Mouse (Mus musculus) common myeloid progenitor, adult 5-6 weeks (primary cell): ENCODE data around the gene Olfr194. TPM values are rescaled to one million over a fixed set of nuclear protein-coding genes. Genes with fewer than 3 reads are reported as not detected.
"Not testable (repeated sequence)": the region's sequence is repeated elsewhere in the genome, so short reads cannot be mapped to it uniquely, and the experiment has no call there.

Source experiments
- ATAC-seq: replicated peaks from 2 replicates; pipeline ENCODE4 v1.8.0; 2016; ENCODE audit warnings: low read depth, mild to moderate bottlenecking, moderate TSS enrichment, inconsistent platforms; ENCODE audit not compliant: poor library complexity, severe bottlenecking
- total RNA-seq: library from RNA; stranded (forward); fragments of 200-1000, 187-1606 nt; gene quantifications from 2 replicates; pipeline ENCODE4 v1.2.3, GENCODE M21; 2017

Gene Olfr194
- total RNA-seq: not detected in 2 replicates

- no peak for ATAC-seq
These were observed at the start of gene Olfr194 for GRCm38 (mm10) chr16:59120969-59121368. TSS of gene Olfr194 (minus strand) at chr16:59121069.

- no peak for ATAC-seq
These were observed 49.5 kb upstream of the Olfr194 start, which contains the start of gene Olfr196 for GRCm38 (mm10) chr16:59170354-59170753. TSS of gene Olfr196 (minus strand) at chr16:59170454.

GRCm38 (mm10) chr16:59151996-59152395 lies 31.1 kb upstream of the Olfr194 start:
- no peak for ATAC-seq

- ATAC-seq: no peak
These were observed 25.9 kb upstream of the Olfr194 start, which contains the start of gene Olfr195 for GRCm38 (mm10) chr16:59146746-59147145. TSS of gene Olfr195 (plus strand) at chr16:59147046.

GRCm38 (mm10) chr16:59141105-59141504 lies 20.2 kb upstream of the Olfr194 start:
- ATAC-seq: no peak

GRCm38 (mm10) chr16:59130740-59131139 lies 9.9 kb upstream of the Olfr194 start:
- ATAC-seq: no peak

- ATAC-seq: no peak
These were observed 9.1 kb downstream of the Olfr194 start, which contains the start of gene Olfr193 for GRCm38 (mm10) chr16:59111781-59112180. TSS of gene Olfr193 (minus strand) at chr16:59111881.

GRCm38 (mm10) chr16:59108522-59108921 lies 12.3 kb downstream of the Olfr194 start:
- not testable (repeated sequence) for ATAC-seq

GRCm38 (mm10) chr16:59105312-59105711 lies 15.6 kb downstream of the Olfr194 start:
- ATAC-seq: no peak

- not testable (repeated sequence) for ATAC-seq
These were observed 31.1 kb downstream of the Olfr194 start, which contains the start of gene Olfr191 for GRCm38 (mm10) chr16:59089722-59090121. TSS of gene Olfr191 (minus strand) at chr16:59089822.

- ATAC-seq: not testable (repeated sequence)
These were observed 39.8 kb downstream of the Olfr194 start for GRCm38 (mm10) chr16:59081113-59081512.

GRCm38 (mm10) chr16:59077905-59078304 lies 43.0 kb downstream of the Olfr194 start, which contains the start of gene Olfr190:
TSS of gene Olfr190 (minus strand) at chr16:59078005.
- no peak for ATAC-seq

GRCm38 (mm10) chr16:59073520-59073919 lies 47.3 kb downstream of the Olfr194 start:
- ATAC-seq: no peak

- ATAC-seq: no peak
These were observed 49.1 kb downstream of the Olfr194 start for GRCm38 (mm10) chr16:59071755-59072154.

Other genes starting within 250 kb of the Olfr194 start
- not detected in 2 replicates for gene Olfr177, start 246.3 kb downstream of the Olfr194 start, total RNA-seq
- gene Olfr178, start 229.0 kb downstream of the Olfr194 start, total RNA-seq: not detected in 2 replicates
- not detected in 2 replicates for gene Olfr181, start 192.3 kb downstream of the Olfr194 start, total RNA-seq
- not detected in 2 replicates for gene Olfr180, start 191.7 kb downstream of the Olfr194 start, total RNA-seq
- gene Olfr183, start 125.7 kb downstream of the Olfr194 start, total RNA-seq: not detected in 2 replicates
- not detected in 2 replicates for gene Olfr186, start 90.8 kb downstream of the Olfr194 start, total RNA-seq
- not detected in 2 replicates for gene Olfr187, start 81.3 kb downstream of the Olfr194 start, total RNA-seq
- not detected in 2 replicates for gene Olfr190, start 43.1 kb downstream of the Olfr194 start, total RNA-seq
- gene Olfr191, start 31.2 kb downstream of the Olfr194 start, total RNA-seq: not detected in 2 replicates
- not detected in 2 replicates for gene Olfr193, start 9.2 kb downstream of the Olfr194 start, total RNA-seq
- not detected in 2 replicates for gene Olfr195, start 26.0 kb upstream of the Olfr194 start, total RNA-seq
- gene Olfr196, start 49.4 kb upstream of the Olfr194 start, total RNA-seq: not detected in 2 replicates
- not detected in 2 replicates for gene Olfr198, start 82.5 kb upstream of the Olfr194 start, total RNA-seq
- gene Olfr199, start 98.7 kb upstream of the Olfr194 start, total RNA-seq: not detected in 2 replicates
- not detected in 2 replicates for gene Olfr201, start 151.6 kb upstream of the Olfr194 start, total RNA-seq
- not detected in 2 replicates for gene Olfr202, start 165.7 kb upstream of the Olfr194 start, total RNA-seq
- gene Olfr203, start 177.8 kb upstream of the Olfr194 start, total RNA-seq: not detected in 2 replicates
- not detected in 2 replicates for gene Olfr204, start 197.2 kb upstream of the Olfr194 start, total RNA-seq
- gene Olfr205, start 210.1 kb upstream of the Olfr194 start, total RNA-seq: not detected in 2 replicates
- not detected in 2 replicates for gene Olfr206, start 228.2 kb upstream of the Olfr194 start, total RNA-seq
- not detected in 2 replicates for gene Olfr209, start 242.9 kb upstream of the Olfr194 start, total RNA-seq